Mouse (Mus musculus) liver, embryonic 11.5 days (tissue): Measurements from ENCODE around the gene Csf3. TPM values are rescaled to one million over a fixed set of nuclear protein-coding genes. Genes with fewer than 3 reads are reported as not detected.

Source experiments
- ATAC-seq: fragments of 200-750 bp; cut with Nextera tagmentation; replicated peaks from 2 replicates; pipeline ENCODE4 v1.8.0; 2017; ENCODE audit warnings: moderate number of reproducible peaks, mild to moderate bottlenecking, moderate TSS enrichment, moderate library complexity; ENCODE audit not compliant: low FRiP score
- DNase-seq: peaks from one replicate; pipeline ENCODE4 v3.0.0-alpha.2; 2017; ENCODE audit warnings: low spot score
- H3K27ac ChIP-seq: fragments of 300-500 bp; sonication (generic); 2 replicates; pipeline ENCODE4 v1.5.1; 2014; ENCODE audit warnings: mild to moderate bottlenecking, low read depth, low read length, control low read depth
- H3K27me3 ChIP-seq: fragments of 300-500 bp; sonication (generic); replicated peaks from 2 replicates; pipeline ENCODE4 v1.6.1; 2014; ENCODE audit warnings: low read length, mixed read lengths; ENCODE audit not compliant: control insufficient read depth, insufficient read depth
- H3K36me3 ChIP-seq: fragments of 300-500 bp; sonication (generic); 2 replicates; pipeline ENCODE4 v1.6.1; 2014; ENCODE audit warnings: mild to moderate bottlenecking, low read length, moderate library complexity, mixed read lengths; ENCODE audit not compliant: control insufficient read depth, insufficient read depth
- H3K4me1 ChIP-seq: fragments of 300-500 bp; sonication (generic); replicated peaks from 2 replicates; pipeline ENCODE4 v1.6.1; 2014; ENCODE audit warnings: low read length, mixed read lengths; ENCODE audit not compliant: control insufficient read depth, insufficient read depth
- H3K4me2 ChIP-seq: fragments of 300-500 bp; sonication (generic); 2 replicates; pipeline ENCODE4 v1.6.1; 2014; ENCODE audit warnings: mild to moderate bottlenecking, control low read depth, moderate library complexity
- H3K4me3 ChIP-seq: fragments of 300-500 bp; sonication (generic); 2 replicates; pipeline ENCODE4 v1.5.1; 2014; ENCODE audit warnings: low read depth, low read length, control low read depth
- H3K9ac ChIP-seq: fragments of 300-500 bp; sonication (generic); 2 replicates; pipeline ENCODE4 v1.6.1; 2014; ENCODE audit warnings: low read depth, low read length, control low read depth
- H3K9me3 ChIP-seq: fragments of 300-500 bp; sonication (generic); 2 replicates; pipeline ENCODE4 v1.6.1; 2016; ENCODE audit warnings: low read length, inconsistent platforms, mixed read lengths; ENCODE audit not compliant: control insufficient read depth
- WGBS: fragments of 180-500 bp; shearing (Covaris S2); extraction: QIAGEN DNeasy Blood & Tissue Kit; methylation state at CpG from one replicate; pipeline ENCODE4 v1.1.7; 2014; 5-methylcytosine and 5-hydroxymethylcytosine counted together
- polyA plus RNA-seq: library from polyadenylated mRNA; unstranded; fragments of >200 nt; fragmentation: Nextera tagmentation; extraction: Ambion mirVana; gene quantifications from 2 replicates; pipeline ENCODE4 v1.2.1, GENCODE M21; 2014

Gene Csf3
- polyA plus RNA-seq, 1 experiment from 2014 or later = not detected

DNA sequence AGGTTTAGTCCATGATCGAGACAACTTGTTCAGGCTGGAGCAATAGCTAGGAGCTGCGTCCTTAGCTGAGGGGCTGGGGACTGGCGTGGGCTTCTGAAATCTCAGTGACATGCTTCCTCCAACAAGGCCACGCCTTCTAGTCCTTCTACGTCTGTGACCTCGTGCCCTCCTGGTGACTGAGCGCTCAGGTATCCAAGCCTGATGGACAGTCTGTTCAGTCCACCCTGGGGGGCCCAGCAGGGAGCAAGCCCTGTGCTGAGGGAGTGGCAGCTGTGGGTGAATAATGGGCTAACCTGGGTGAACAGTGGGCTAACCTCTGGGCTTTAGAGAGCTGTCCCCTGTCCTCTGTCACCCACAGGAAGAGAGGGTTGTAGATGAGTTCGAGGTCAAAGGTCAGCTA lies 13.1 kb upstream of the Csf3 start:
- H3K9ac ChIP-seq = no peak overlapping the region
- H3K27ac ChIP-seq = no peak overlapping the region
- ATAC-seq (no peak; the same call in 1 of the 2 replicates), DNase-seq (no peak)
- H3K27me3 ChIP-seq = no peaks in the 10 kb centered on the region
- no peaks in the 10 kb centered on the region for H3K9me3 ChIP-seq
- 82% methylated on average over 8 of the region's 8 CpGs for WGBS
- peaks cover 57% of the 10 kb centered on the region for H3K36me3 ChIP-seq
- no peak overlapping the region for H3K4me3 ChIP-seq
- H3K4me1 ChIP-seq = no peaks in the 10 kb centered on the region
- no peak overlapping the region for H3K4me2 ChIP-seq

DNA sequence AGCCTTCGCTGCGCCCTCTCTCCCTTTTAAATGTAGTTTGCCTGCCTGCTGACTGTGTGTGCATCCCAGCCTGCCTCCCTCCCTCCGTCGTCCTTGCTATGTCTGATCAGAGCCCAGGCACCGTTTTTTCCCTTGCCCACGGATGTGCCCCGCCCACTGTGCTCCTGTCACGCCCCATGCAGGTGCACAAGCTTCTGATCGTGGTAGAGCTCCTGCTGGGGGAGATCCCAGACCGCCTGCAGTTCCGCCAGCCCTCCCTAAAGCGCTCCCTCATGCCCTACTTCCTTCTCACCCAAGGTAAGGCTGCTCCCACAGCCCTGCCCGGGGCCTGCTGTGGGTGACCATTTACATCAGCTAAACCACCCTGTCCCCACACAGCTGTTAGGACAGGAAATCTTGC lies 7.9 kb upstream of the Csf3 start:
- no peak for ATAC-seq
- WGBS = 73% methylated on average over 13 of the region's 13 CpGs
- H3K4me2 ChIP-seq = no peak overlapping the region
- H3K4me3 ChIP-seq = no peak overlapping the region
- H3K27ac ChIP-seq = no peak overlapping the region
- no peaks in the 10 kb centered on the region for H3K9me3 ChIP-seq
- H3K9ac ChIP-seq = no peak overlapping the region
- H3K36me3 ChIP-seq = peaks cover 56% of the 10 kb centered on the region
- H3K4me1 ChIP-seq = no peaks in the 10 kb centered on the region
- no peak for DNase-seq
- H3K27me3 ChIP-seq = no peaks in the 10 kb centered on the region

DNA sequence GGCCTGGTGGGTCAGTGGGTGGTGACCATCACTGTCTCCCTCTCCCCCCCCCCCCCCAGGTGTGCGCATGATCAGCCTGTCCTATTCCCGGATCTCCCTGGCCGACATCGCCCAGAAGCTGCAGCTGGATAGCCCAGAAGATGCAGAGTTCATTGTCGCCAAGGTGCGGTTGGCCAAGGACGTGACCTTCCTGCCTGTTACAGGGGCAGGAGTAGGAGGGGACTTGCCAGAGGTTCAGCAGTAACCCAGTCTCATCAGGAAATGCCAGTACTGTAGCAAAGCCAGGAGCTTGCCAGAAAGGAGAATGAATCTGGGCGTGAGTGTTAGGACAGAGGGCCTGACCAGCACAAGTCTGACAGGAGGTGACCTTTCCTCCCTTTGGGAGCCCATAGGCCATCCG lies 7.3 kb upstream of the Csf3 start:
- ATAC-seq = no peak
- H3K4me2 ChIP-seq = no peak overlapping the region
- peaks cover 53% of the 10 kb centered on the region for H3K36me3 ChIP-seq
- WGBS = 94% methylated on average over 9 of the region's 9 CpGs
- no peaks in the 10 kb centered on the region for H3K4me1 ChIP-seq
- H3K27me3 ChIP-seq = no peaks in the 10 kb centered on the region
- no peak overlapping the region for H3K9ac ChIP-seq
- H3K9me3 ChIP-seq = no peaks in the 10 kb centered on the region
- no peak for DNase-seq
- no peak overlapping the region for H3K4me3 ChIP-seq
- H3K27ac ChIP-seq = no peak overlapping the region

DNA sequence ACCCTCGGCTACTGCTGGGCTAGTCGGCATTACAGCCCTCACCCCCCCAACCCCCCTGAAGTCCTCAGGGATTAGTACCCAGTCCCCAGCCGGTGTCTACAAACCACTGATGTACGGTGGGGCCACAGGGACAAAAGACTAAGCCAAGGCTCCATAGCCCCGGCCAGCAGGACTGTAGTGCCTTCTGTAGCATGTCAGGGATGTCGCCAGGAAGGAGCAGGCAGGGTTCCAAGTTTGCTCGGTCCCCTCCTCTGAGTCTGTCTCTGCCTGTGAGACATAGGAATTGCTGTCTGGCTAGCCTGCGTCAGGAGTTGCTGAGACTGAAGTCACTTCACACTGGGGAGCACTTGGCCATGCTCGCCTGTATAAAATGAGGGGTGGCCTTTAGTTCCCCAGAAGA lies 6.8 kb upstream of the Csf3 start:
- DNase-seq = no peak
- Histone ChIP-seq H3K4me2 (no peak overlapping the region), H3K4me1 (no peaks in the 10 kb centered on the region), H3K9me3 (no peaks in the 10 kb centered on the region), H3K36me3 (peaks cover 53% of the 10 kb centered on the region), H3K9ac (no peak overlapping the region), H3K4me3 (no peak overlapping the region), H3K27me3 (no peaks in the 10 kb centered on the region), H3K27ac (no peak overlapping the region)
- 89% methylated on average over 9 of the region's 9 CpGs for WGBS
- ATAC-seq = no peak

DNA sequence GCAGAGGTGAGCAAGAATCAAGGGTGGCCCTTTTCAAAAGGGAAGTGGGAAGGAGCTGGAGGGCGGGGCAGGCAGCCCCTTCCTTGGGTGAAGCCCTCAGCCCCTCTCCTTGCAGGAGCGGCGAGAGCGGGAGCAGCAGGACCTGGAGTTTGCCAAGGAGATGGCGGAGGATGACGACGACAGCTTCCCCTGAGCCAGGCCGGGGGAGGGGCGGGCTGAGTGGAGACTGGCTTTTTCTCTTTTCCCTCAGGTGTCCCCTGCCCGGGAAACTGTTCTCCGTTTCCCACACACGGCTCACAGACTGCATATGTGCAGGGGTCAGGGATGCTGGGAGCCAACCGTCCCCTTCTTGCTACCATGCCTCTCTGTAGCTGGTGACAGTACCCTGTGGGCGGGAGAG lies 5.7 kb upstream of the Csf3 start:
- 79% methylated on average over 14 of the region's 14 CpGs for WGBS
- H3K36me3 ChIP-seq = peaks cover 47% of the 10 kb centered on the region

DNA sequence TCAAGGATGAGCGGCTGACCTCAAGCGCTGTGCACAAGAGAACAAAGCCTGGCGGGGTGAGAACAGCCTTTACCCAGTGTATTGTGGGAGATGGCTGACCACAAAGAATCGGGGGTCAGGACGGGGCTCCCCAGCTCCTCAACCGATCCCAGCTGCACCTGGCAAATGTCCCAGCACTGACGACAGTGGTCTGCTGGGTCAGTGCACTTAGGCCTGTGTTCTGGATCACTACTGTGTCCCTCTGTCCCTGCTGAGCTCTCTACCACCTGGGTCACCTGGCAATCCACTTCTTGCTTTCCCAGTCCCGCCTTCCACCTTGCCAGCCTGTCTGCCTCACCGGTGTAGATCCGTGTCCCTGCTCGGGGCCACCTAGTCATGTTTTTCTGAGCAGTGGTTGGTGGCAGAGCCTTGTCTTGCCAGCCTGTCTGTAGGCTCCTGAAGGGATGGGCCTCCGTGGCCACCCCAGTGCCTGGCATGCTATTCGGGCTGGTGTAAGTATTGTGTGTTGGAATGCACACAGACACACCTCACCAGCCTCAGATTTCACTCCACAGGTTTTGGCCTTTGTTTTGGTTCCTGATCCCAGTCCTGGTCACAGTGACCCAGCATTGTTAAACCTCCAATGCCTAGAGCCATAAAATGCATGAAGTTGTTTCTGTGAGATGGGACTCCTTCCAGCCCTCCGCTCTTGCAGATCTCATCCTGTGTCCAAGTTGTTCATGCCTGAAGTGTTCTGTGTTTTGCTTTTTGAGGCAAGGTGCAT lies 4.4 kb upstream of the Csf3 start:
- Histone ChIP-seq H3K4me3 (no peak overlapping the region), H3K4me2 (no peak overlapping the region), H3K27me3 (no peaks in the 10 kb centered on the region), H3K9ac (no peak overlapping the region), H3K27ac (no peak overlapping the region), H3K36me3 (peaks cover 35% of the 10 kb centered on the region), H3K4me1 (peaks cover 4% of the 10 kb centered on the region; the same call in 1 of the 2 replicates), H3K9me3 (no peaks in the 10 kb centered on the region)
- 85% methylated on average over 14 of the region's 14 CpGs for WGBS
- DNase-seq = no peak
- ATAC-seq = no peak

More for the DNA sequence above, 5.7 kb upstream of the Csf3 start:
- Histone ChIP-seq H3K27me3 (no peaks in the 10 kb centered on the region), H3K9me3 (no peaks in the 10 kb centered on the region), H3K4me1 (peaks cover 4% of the 10 kb centered on the region; the same call in 1 of the 2 replicates), H3K27ac (no peak overlapping the region), H3K4me3 (no peak overlapping the region), H3K9ac (no peak overlapping the region), H3K4me2 (no peak overlapping the region)
- ATAC-seq (no peak), DNase-seq (no peak)

DNA sequence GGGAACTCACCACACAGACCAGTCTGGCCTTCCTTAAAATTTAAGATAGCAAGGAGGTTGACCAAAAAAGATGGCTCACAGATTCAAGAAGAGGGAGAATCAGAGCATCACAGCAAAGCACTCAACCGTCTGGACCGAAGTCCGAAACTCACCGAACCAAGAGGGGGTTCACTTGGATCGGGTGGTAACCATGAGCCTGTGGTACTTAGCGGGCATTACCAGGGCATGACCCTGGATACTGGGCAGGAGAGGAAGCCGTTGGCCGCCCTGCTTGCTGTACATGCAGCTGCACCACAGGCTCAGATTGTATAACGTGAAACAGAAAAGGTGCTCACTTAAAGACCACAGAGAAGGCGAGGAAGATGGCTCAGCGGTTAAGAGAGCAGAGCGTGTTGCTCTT lies 3.8 kb upstream of the Csf3 start:
- peaks cover 4% of the 10 kb centered on the region; the same call in 1 of the 2 replicates for H3K4me1 ChIP-seq
- H3K4me2 ChIP-seq = no peak overlapping the region
- no peak for ATAC-seq
- WGBS = 89% methylated on average over 12 of the region's 12 CpGs
- H3K9me3 ChIP-seq = no peaks in the 10 kb centered on the region
- H3K9ac ChIP-seq = no peak overlapping the region
- peaks cover 29% of the 10 kb centered on the region for H3K36me3 ChIP-seq
- DNase-seq = no peak
- H3K27ac ChIP-seq = no peak overlapping the region
- no peak overlapping the region for H3K4me3 ChIP-seq
- no peaks in the 10 kb centered on the region for H3K27me3 ChIP-seq

DNA sequence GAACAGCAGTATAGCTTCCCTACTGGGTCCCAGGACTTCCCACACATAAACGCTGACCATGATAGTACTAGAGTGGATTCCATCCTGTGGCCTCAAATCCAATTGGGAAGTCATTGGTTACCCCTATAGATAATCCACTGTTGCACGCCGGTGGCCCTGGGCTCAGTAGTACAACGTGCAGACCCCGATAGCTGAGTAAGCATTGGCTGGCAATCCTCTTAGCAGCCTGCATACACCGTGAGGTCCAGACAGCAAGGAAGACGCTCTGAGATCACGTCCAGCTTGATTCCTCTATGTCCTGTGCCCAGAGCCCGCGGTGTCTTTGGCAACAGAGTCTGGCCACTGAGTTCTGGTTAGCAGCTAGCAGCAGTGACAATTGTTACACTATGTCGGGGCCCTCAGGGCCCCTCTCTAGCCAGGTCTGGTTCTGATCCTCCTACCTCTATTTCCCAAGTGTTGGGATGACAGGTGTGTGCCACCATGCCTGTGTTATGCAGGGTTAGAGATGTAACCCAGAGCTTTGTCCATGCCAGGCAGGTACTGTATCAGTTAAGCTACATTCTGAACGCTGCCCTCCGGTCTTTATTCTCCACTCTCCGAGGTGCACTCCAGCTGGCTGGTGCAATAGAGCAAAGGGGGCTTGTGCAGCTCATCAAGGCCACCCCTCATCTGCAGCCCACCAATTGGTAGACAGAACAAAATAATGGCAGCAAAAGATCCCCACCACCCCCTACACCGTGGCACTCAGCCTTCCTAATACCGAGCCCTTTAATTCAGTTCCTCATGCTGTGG lies 2.0 kb upstream of the Csf3 start:
- Histone ChIP-seq H3K36me3 (peaks cover 17% of the 10 kb centered on the region), H3K9me3 (no peaks in the 10 kb centered on the region), H3K27ac (no peak overlapping the region), H3K27me3 (no peaks in the 10 kb centered on the region), H3K9ac (no peak overlapping the region), H3K4me2 (no peak overlapping the region), H3K4me1 (peaks cover 4% of the 10 kb centered on the region; the same call in 1 of the 2 replicates), H3K4me3 (no peak overlapping the region)
- no peak for ATAC-seq
- WGBS = 83% methylated on average over 16 of the region's 16 CpGs
- no peak for DNase-seq
